Mouse (Mus musculus) heart, adult 2 months (tissue): ENCODE measurements around the gene Vpreb1. TPM values are rescaled to one million over a fixed set of nuclear protein-coding genes. Genes with fewer than 3 reads are reported as not detected.

Experiments
- DNase-seq, 2 experiments: peaks; one replicate each; pipeline ENCODE4 v3.0.0; 2021
- H3K27ac ChIP-seq: fragments of 200-600 bp; 2 replicates; pipeline ENCODE4 v1.8.1; 2022
- H3K27me3 ChIP-seq: fragments of 200-500 bp; 2 replicates; pipeline ENCODE4 v1.6.1; 2012; ENCODE audit warnings: mild to moderate bottlenecking, low read length, inconsistent platforms, mixed read lengths; ENCODE audit not compliant: control insufficient read depth, insufficient read depth
- H3K36me3 ChIP-seq: fragments of 200-500 bp; 2 replicates; pipeline ENCODE4 v1.6.1; 2012; ENCODE audit warnings: low read length, inconsistent platforms; ENCODE audit not compliant: control insufficient read depth, insufficient read depth
- H3K4me1 ChIP-seq: fragments of 200-500 bp; 2 replicates; pipeline ENCODE4 v1.6.1; 2011; ENCODE audit warnings: low read length; ENCODE audit not compliant: control insufficient read depth, insufficient read depth
- H3K4me3 ChIP-seq: fragments of 200-600 bp; 2 replicates; pipeline ENCODE4 v1.8.1; 2022
- H3K79me2 ChIP-seq: fragments of 200-500 bp; replicated peaks from 2 replicates; pipeline ENCODE4 v1.6.1; 2012; ENCODE audit warnings: mild to moderate bottlenecking, inconsistent platforms, low read length, moderate library complexity, mixed read lengths; ENCODE audit not compliant: control insufficient read depth, insufficient read depth
- H3K9ac ChIP-seq: fragments of 200-500 bp; 2 replicates; pipeline ENCODE4 v1.6.1; 2012; ENCODE audit warnings: low read depth, mild to moderate bottlenecking, control low read depth, inconsistent platforms, low read length, mixed read lengths
- CTCF ChIP-seq: fragments of 200-600 bp; IDR thresholded peaks from 2 replicates; pipeline ENCODE4 v1.8.1; 2022; ENCODE audit warnings: antibody characterized with exemption, mild to moderate bottlenecking, moderate library complexity
- EP300 ChIP-seq: fragments of 200-500 bp; IDR thresholded peaks from 2 replicates; pipeline ENCODE4 v1.6.1; 2011; ENCODE audit warnings: low read depth, low read length, control low read depth; ENCODE audit not compliant: insufficient read depth
- POLR2A ChIP-seq: fragments of 200-500 bp; IDR thresholded peaks from 2 replicates; pipeline ENCODE4 v1.6.1; 2011; ENCODE audit warnings: mild to moderate bottlenecking, low read depth, low read length, control low read depth; ENCODE audit not compliant: insufficient read depth
- WGBS: fragments of 180-500 bp; shearing (Covaris S2); methylation state at CpG from one replicate; pipeline ENCODE4 v1.1.7; 2018; 5-methylcytosine and 5-hydroxymethylcytosine counted together
- intact Hi-C: fragments of 180-260 bp; cut with DNase I; formaldehyde crosslinking; loops from one replicate; pipeline ENCODE4 v1.15.1; 2025
- polyA plus RNA-seq: library from polyadenylated mRNA; depleted of rRNA; stranded (reverse); fragments of >200 nt; gene quantifications from 2 replicates; pipeline ENCODE4 v1.2.3, GENCODE M21; 2012; rRNA removed
- total RNA-seq, 2 experiments: library from RNA; stranded (reverse); gene quantifications; 2 replicates each; pipeline ENCODE4 v1.2.3; 2021

Vpreb1 gene
- total and polyA plus RNA-seq, 3 experiments: not detected

DNA sequence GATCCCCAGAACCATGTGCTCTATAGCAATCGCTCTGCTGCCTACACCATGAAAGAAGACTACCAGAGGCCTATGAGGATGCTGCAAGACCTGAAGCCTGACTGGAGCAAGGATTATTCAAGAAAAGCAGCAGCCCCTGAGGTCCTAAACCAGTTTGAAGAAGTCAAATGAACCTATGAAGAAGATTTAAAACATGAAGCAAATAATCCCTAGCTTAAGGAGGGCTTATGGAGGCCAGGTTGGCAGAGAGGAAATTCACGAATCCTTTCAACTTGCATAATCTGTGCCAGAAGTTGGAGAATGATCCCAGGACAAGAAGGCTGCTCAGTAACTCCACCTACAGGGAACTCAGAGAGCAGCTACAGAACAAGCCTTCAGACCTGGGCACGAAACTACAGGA lies 18.2 kb downstream of the Vpreb1 start:
- WGBS: 88% methylated on average over 3 of the region's 3 CpGs
- Histone ChIP-seq H3K9ac (no peak overlapping the region), H3K36me3 (no peaks in the 10 kb centered on the region), H3K4me1 (no peaks in the 10 kb centered on the region; the same call in 1 of the 2 replicates), H3K79me2 (no peaks in the 10 kb centered on the region), H3K4me3 (no peak overlapping the region), H3K27me3 (no peaks in the 10 kb centered on the region), H3K27ac (no peak overlapping the region)
- DNase-seq: no peak
- TF ChIP-seq EP300 (no peak), CTCF (no peak), POLR2A (no peak)
- intact Hi-C loops: no loop called here

DNA sequence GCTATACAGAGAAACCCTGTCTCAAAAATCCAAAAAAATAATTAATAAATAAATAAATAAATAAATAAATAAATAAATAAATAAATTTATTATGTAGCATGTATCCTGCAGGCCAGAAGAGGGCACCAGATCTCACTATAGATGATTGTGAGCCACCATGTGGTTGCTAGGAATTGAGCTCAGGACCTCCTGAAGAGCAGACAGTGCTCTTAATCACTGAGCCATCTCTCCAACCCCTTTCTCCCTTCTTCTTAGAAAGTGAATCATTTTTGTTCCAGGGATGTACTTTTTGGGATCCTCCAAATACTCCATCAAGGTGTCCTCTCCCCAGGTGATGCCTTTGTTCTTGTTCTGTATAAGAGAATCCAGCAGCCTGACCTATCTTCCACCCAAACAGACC lies 21.4 kb downstream of the Vpreb1 start:
- Histone ChIP-seq H3K36me3 (no peaks in the 10 kb centered on the region), H3K9ac (no peak overlapping the region), H3K4me3 (no peak overlapping the region), H3K4me1 (no peaks in the 10 kb centered on the region; the same call in 1 of the 2 replicates), H3K27ac (no peak overlapping the region), H3K79me2 (no peaks in the 10 kb centered on the region), H3K27me3 (no peaks in the 10 kb centered on the region)
- DNase-seq: no peak
- intact Hi-C loops: no loop called here
- TF ChIP-seq CTCF (peak; percentile 38), EP300 (no peak), POLR2A (no peak)

- TF ChIP-seq EP300 (no peak), CTCF (no peak), POLR2A (no peak)
- H3K27ac ChIP-seq: no peak overlapping the region
- no peaks in the 10 kb centered on the region for H3K36me3 ChIP-seq
- peaks cover 2% of the 10 kb centered on the region; the same call in 1 of the 2 replicates for H3K4me1 ChIP-seq
- H3K4me3 ChIP-seq: no peak overlapping the region
- intact Hi-C loops: no loop called here
- 85% methylated on average over 3 of the region's 3 CpGs for WGBS
- H3K27me3 ChIP-seq: no peaks in the 10 kb centered on the region
- no peak overlapping the region for H3K9ac ChIP-seq
- no peaks in the 10 kb centered on the region for H3K79me2 ChIP-seq
- DNase-seq: no peak
Observed at GRCm38 (mm10) chr16:16829671-16830070, 41.0 kb downstream of the Vpreb1 start.

DNA sequence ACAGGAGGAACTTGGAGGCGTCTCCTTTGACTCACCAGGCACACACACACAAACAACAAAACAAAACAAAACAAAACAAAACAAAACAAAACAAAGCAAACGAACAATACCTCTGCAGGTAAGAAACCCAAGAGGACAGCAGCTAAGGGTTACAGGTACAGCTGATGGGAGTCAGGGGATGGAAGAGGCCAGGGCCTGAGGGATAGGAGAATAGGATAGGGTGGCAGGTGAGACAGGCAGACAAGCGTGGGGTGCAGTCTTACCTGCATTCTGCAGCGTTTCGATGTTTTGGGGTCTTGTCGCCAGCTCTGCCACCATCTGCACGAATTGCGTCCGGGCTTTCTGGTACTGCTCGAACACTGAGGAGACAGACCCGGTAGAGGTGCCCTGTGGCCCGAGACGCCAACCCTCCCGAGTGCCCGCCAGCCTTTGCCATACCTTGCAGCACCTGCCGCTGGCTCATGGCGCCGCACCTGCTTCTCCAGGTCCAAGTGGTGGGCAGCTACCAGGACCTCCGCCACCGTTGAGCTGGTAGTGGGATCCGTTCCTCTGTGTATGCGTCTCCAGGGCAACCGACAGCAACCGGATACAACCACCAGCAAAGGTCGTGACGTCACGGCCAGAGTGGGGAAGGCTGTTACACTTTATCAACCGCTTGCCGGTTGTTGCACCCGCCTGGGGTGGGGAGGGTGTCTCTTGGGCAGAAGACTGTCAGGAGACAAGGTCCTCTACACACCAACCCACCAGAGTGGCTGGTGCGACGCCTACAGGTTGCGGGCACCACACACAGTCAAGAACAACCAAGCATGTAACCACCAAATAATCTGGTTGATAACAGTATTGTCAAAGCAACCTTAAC lies 41.7 kb downstream of the Vpreb1 start, which contains the start of gene Spag6l:
Spag6l (minus strand) TSS at position 700 of the 859 bp plus-strand sequence.
- no peaks in the 10 kb centered on the region for H3K27me3 ChIP-seq
- peak within 1 kb of the TSS; percentile 0; the same call in 1 of the 2 replicates for H3K9ac ChIP-seq
- H3K27ac ChIP-seq: no peak within 1 kb of the TSS
- TF ChIP-seq POLR2A (no peak), CTCF (peak; percentile 21), EP300 (no peak)
- H3K36me3 ChIP-seq: no peaks in the 10 kb centered on the region
- whole genome bisulfite sequencing: 8% methylated on average over 33 of the region's 33 CpGs
- peak within 1 kb of the TSS; percentile 29; the same call in 1 of the 2 replicates for H3K4me3 ChIP-seq
- DNase-seq: peak in 1 of 2 experiments; percentile 25
- no peaks in the 10 kb centered on the region for H3K79me2 ChIP-seq
- intact Hi-C loops: no loop called here
- peaks cover 2% of the 10 kb centered on the region; the same call in 1 of the 2 replicates for H3K4me1 ChIP-seq

DNA sequence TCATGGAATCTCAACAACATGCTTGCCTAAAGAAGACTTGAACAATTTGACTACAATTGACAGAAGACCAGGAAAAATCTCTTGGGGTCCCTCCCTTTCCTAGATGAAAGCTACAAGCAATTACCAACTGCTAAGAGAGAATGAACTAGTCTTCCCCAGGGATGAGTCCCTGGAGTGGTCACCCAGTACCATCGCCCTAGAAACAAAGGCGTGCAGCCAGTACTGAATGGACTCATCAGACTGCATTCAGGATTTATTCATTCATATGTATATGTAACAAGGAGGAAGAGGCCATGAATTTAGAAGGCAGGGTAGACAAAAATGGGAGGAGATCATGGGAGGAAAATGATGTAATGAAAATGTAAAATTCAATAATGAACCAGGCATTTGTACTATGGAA lies 44.4 kb downstream of the Vpreb1 start:
- H3K27me3 ChIP-seq: no peaks in the 10 kb centered on the region
- no peaks in the 10 kb centered on the region for H3K36me3 ChIP-seq
- intact Hi-C loops: no loop called here
- H3K4me1 ChIP-seq: peaks cover 2% of the 10 kb centered on the region; the same call in 1 of the 2 replicates
- no peak overlapping the region for H3K4me3 ChIP-seq
- H3K79me2 ChIP-seq: no peaks in the 10 kb centered on the region
- no peak for TF ChIP-seq EP300
- no peak for TF ChIP-seq CTCF
- no peak for TF ChIP-seq POLR2A
- no peak for DNase-seq
- H3K27ac ChIP-seq: no peak overlapping the region
- 86% methylated on average over 2 of the region's 2 CpGs for WGBS
- no peak overlapping the region for H3K9ac ChIP-seq

DNA sequence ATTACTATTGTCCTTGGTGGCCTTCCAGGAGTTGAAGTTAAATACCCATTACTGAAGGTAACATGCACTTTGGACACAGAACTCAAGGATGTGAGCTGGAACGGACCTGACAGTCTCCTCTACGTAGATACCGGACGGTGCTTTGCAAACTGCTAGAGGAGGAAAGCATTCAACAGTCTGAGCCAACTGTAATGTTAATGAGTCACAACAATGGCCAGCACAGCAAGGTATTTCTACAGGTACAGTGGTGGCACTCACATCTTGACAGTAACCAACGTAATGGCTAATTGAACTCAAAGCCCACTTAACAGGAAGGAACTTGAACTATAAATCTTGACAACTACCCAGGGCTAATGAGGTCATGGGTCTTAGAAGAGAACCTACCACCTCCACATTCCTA lies 45.2 kb downstream of the Vpreb1 start:
- Histone ChIP-seq H3K4me3 (no peak overlapping the region), H3K27ac (no peak overlapping the region), H3K9ac (no peak overlapping the region), H3K79me2 (no peaks in the 10 kb centered on the region), H3K27me3 (no peaks in the 10 kb centered on the region), H3K36me3 (no peaks in the 10 kb centered on the region), H3K4me1 (peaks cover 2% of the 10 kb centered on the region; the same call in 1 of the 2 replicates)
- intact Hi-C loops: no loop called here
- TF ChIP-seq EP300 (no peak), POLR2A (no peak), CTCF (no peak)
- WGBS: 41% methylated on average over 5 of the region's 5 CpGs
- DNase-seq: no peak

Other genes with a start within 250 kb of the Vpreb1 start
- gene Olfr19, start 194.4 kb downstream of the Vpreb1 start, total RNA-seq: not detected
- not detected in 2 replicates for gene Olfr19, start 194.4 kb downstream of the Vpreb1 start, polyA plus RNA-seq
- under 1 TPM in 1 of 2 experiments, not detected in 1; 0.23 TPM for gene Spag6l, start 41.4 kb downstream of the Vpreb1 start, total RNA-seq
- gene Spag6l, start 41.4 kb downstream of the Vpreb1 start, polyA plus RNA-seq: 0.15 and 0.53 TPM in 2 replicates
- gene Igll1, start 6.9 kb downstream of the Vpreb1 start, total RNA-seq: not detected
- not detected in 2 replicates for gene Igll1, start 6.9 kb downstream of the Vpreb1 start, polyA plus RNA-seq
- gene Top3b, start 107 bp downstream of the Vpreb1 start, total RNA-seq: 10 to 100 TPM; 23.7 to 24.3 TPM
- gene Top3b, start 107 bp downstream of the Vpreb1 start, polyA plus RNA-seq: 38.1 and 58.7 TPM in 2 replicates
- 10 to 100 TPM; 20.9 to 24.6 TPM for gene Ppm1f, start 25.6 kb upstream of the Vpreb1 start, total RNA-seq
- gene Ppm1f, start 25.6 kb upstream of the Vpreb1 start, polyA plus RNA-seq: 15.6 and 20.9 TPM in 2 replicates
- 100 to 1,000 TPM; 103 to 115 TPM for gene Mapk1, start 112.5 kb upstream of the Vpreb1 start, total RNA-seq
- gene Mapk1, start 112.5 kb upstream of the Vpreb1 start, polyA plus RNA-seq: 56.2 and 104 TPM in 2 replicates
- 1 to 10 TPM in 1 of 2 experiments, under 1 TPM in 1; 0.99 to 1.2 TPM for gene Ypel1, start 198.9 kb upstream of the Vpreb1 start, total RNA-seq
- 0.53 and 1.3 TPM in 2 replicates for gene Ypel1, start 198.9 kb upstream of the Vpreb1 start, polyA plus RNA-seq
- 10 to 100 TPM; 33.1 to 39.1 TPM for gene Ppil2, start 240.4 kb upstream of the Vpreb1 start, total RNA-seq
- gene Ppil2, start 240.4 kb upstream of the Vpreb1 start, polyA plus RNA-seq: 49.3 and 77.6 TPM in 2 replicates